Mouse (Mus musculus): Measurements from ENCODE around the gene Spo11. TPM values are rescaled to one million over a fixed set of nuclear protein-coding genes. Genes with fewer than 3 reads are reported as not detected.
A peak's percentile ranks its signal among the peaks of the same experiment; 100 is the strongest.

The Spo11 gene
- polyA plus RNA-seq (2012; rRNA removed) = 0.14 and 0.17 TPM in 2 replicates

GRCm38 (mm10) chr2:172977409-172978130, at the start of gene Spo11:
Gene Spo11, plus strand, starts transcription at chr2:172977700.
- Histone ChIP-seq H3K27me3 (replicated peaks; ENCODE audit: control insufficient read depth, insufficient read depth, low read length) (no peaks in the 10 kb centered on the region), H3K4me1 (ENCODE audit: control insufficient read depth, insufficient read depth, low read length) (no peaks in the 10 kb centered on the region), H3K27ac (ENCODE audit: insufficient read depth, low read depth, low read length) (no peak within 1 kb of the TSS), H3K4me3 (ENCODE audit: insufficient read depth, low read depth, low read length) (no peak within 1 kb of the TSS), H3K36me3 (ENCODE audit: control insufficient read depth, insufficient read depth, low read length) (no peaks in the 10 kb centered on the region)
- TF ChIP-seq POLR2A (IDR thresholded peaks at IDR 0.05; ENCODE audit: low read depth, low read length) = no peak
- TF ChIP-seq CTCF (conservative IDR thresholded peaks at IDR 0.05; ENCODE audit: insufficient read depth, insufficient read length, low read depth, low read length) = no peak
- 42% methylated on average over 14 of the region's 14 CpGs for WGBS
- no peak for DNase-seq

GRCm38 (mm10) chr2:172929905-172930436, 47.5 kb upstream of the Spo11 start:
- H3K36me3 ChIP-seq (ENCODE audit: control insufficient read depth, insufficient read depth, low read length) = no peaks in the 10 kb centered on the region
- 36% methylated on average over 14 of the region's 14 CpGs for WGBS
- peak; percentile 87 for DNase-seq
- no peak for TF ChIP-seq POLR2A (IDR thresholded peaks at IDR 0.05; ENCODE audit: low read depth, low read length)
- no peak for TF ChIP-seq CTCF (conservative IDR thresholded peaks at IDR 0.05; ENCODE audit: insufficient read depth, insufficient read length, low read depth, low read length)
- peaks cover 24% of the 10 kb centered on the region for H3K4me1 ChIP-seq (ENCODE audit: control insufficient read depth, insufficient read depth, low read length)
- H3K27me3 ChIP-seq (replicated peaks; ENCODE audit: control insufficient read depth, insufficient read depth, low read length) = no peaks in the 10 kb centered on the region
- no peak overlapping the region for H3K4me3 ChIP-seq (ENCODE audit: insufficient read depth, low read depth, low read length)
- peak overlapping the region; percentile 76 for H3K27ac ChIP-seq (ENCODE audit: insufficient read depth, low read depth, low read length)

GRCm38 (mm10) chr2:172931137-172931898, 46.2 kb upstream of the Spo11 start:
- no peak for TF ChIP-seq POLR2A (IDR thresholded peaks at IDR 0.05; ENCODE audit: low read depth, low read length)
- TF ChIP-seq CTCF (conservative IDR thresholded peaks at IDR 0.05; ENCODE audit: insufficient read depth, insufficient read length, low read depth, low read length) = no peak
- Histone ChIP-seq H3K27ac (ENCODE audit: insufficient read depth, low read depth, low read length) (no peak overlapping the region), H3K27me3 (replicated peaks; ENCODE audit: control insufficient read depth, insufficient read depth, low read length) (no peaks in the 10 kb centered on the region), H3K4me1 (ENCODE audit: control insufficient read depth, insufficient read depth, low read length) (peaks cover 24% of the 10 kb centered on the region), H3K4me3 (ENCODE audit: insufficient read depth, low read depth, low read length) (no peak overlapping the region), H3K36me3 (ENCODE audit: control insufficient read depth, insufficient read depth, low read length) (no peaks in the 10 kb centered on the region)
- no peak for DNase-seq
- 74% methylated on average over 17 of the region's 17 CpGs for WGBS

- no peak overlapping the region for H3K4me3 ChIP-seq (ENCODE audit: insufficient read depth, low read depth, low read length)
- no peak for TF ChIP-seq POLR2A (IDR thresholded peaks at IDR 0.05; ENCODE audit: low read depth, low read length)
- no peak for TF ChIP-seq CTCF (conservative IDR thresholded peaks at IDR 0.05; ENCODE audit: insufficient read depth, insufficient read length, low read depth, low read length)
- peak; percentile 64 for DNase-seq
- H3K4me1 ChIP-seq (ENCODE audit: control insufficient read depth, insufficient read depth, low read length) = peaks cover 25% of the 10 kb centered on the region
- H3K27ac ChIP-seq (ENCODE audit: insufficient read depth, low read depth, low read length) = no peak overlapping the region
- WGBS = 30% methylated on average over 34 of the region's 34 CpGs
- no peaks in the 10 kb centered on the region for H3K36me3 ChIP-seq (ENCODE audit: control insufficient read depth, insufficient read depth, low read length)
- H3K27me3 ChIP-seq (replicated peaks; ENCODE audit: control insufficient read depth, insufficient read depth, low read length) = no peaks in the 10 kb centered on the region
Observed at GRCm38 (mm10) chr2:172933631-172934419, 43.7 kb upstream of the Spo11 start.

- no peaks in the 10 kb centered on the region for H3K27me3 ChIP-seq (replicated peaks; ENCODE audit: control insufficient read depth, insufficient read depth, low read length)
- H3K36me3 ChIP-seq (ENCODE audit: control insufficient read depth, insufficient read depth, low read length) = no peaks in the 10 kb centered on the region
- H3K4me1 ChIP-seq (ENCODE audit: control insufficient read depth, insufficient read depth, low read length) = peaks cover 25% of the 10 kb centered on the region
- no peak overlapping the region for H3K4me3 ChIP-seq (ENCODE audit: insufficient read depth, low read depth, low read length)
- 39% methylated on average over 8 of the region's 8 CpGs for WGBS
- no peak for DNase-seq
- TF ChIP-seq POLR2A (IDR thresholded peaks at IDR 0.05; ENCODE audit: low read depth, low read length) = no peak
- no peak overlapping the region for H3K27ac ChIP-seq (ENCODE audit: insufficient read depth, low read depth, low read length)
Observed at GRCm38 (mm10) chr2:172934420-172934788, 43.1 kb upstream of the Spo11 start.

GRCm38 (mm10) chr2:172934891-172935740, 42.4 kb upstream of the Spo11 start:
- Histone ChIP-seq H3K4me3 (ENCODE audit: insufficient read depth, low read depth, low read length) (no peak overlapping the region), H3K27me3 (replicated peaks; ENCODE audit: control insufficient read depth, insufficient read depth, low read length) (no peaks in the 10 kb centered on the region), H3K4me1 (ENCODE audit: control insufficient read depth, insufficient read depth, low read length) (peaks cover 18% of the 10 kb centered on the region), H3K36me3 (ENCODE audit: control insufficient read depth, insufficient read depth, low read length) (no peaks in the 10 kb centered on the region), H3K27ac (ENCODE audit: insufficient read depth, low read depth, low read length) (no peak overlapping the region)
- TF ChIP-seq POLR2A (IDR thresholded peaks at IDR 0.05; ENCODE audit: low read depth, low read length) (no peak), CTCF (conservative IDR thresholded peaks at IDR 0.05; ENCODE audit: insufficient read depth, insufficient read length, low read depth, low read length) (no peak)
- 69% methylated on average over 30 of the region's 30 CpGs for WGBS
- no peak for DNase-seq

Data from kidney, adult 2 months (tissue).